Mouse (Mus musculus) hindbrain, embryonic 14.5 days (tissue): ENCODE data around the gene Tuba1c. TPM values are rescaled to one million over a fixed set of nuclear protein-coding genes. Genes with fewer than 3 reads are reported as not detected.

ENCODE experiments used
- ATAC-seq: fragments of 200-750 bp; cut with Nextera tagmentation; 2 replicates; pipeline ENCODE4 v1.8.0; 2017; ENCODE audit warnings: moderate number of reproducible peaks, mild to moderate bottlenecking, moderate TSS enrichment, moderate library complexity; ENCODE audit not compliant: low FRiP score
- DNase-seq: peaks from one replicate; pipeline ENCODE4 v3.0.0-alpha.2; 2015; ENCODE audit warnings: low spot score
- H3K27ac ChIP-seq: fragments of 300-500 bp; sonication (generic); 2 replicates; pipeline ENCODE4 v1.5.1; 2014; ENCODE audit warnings: mild to moderate bottlenecking, moderate library complexity
- H3K27me3 ChIP-seq: fragments of 300-500 bp; sonication (generic); 2 replicates; pipeline ENCODE4 v1.6.1; 2014; ENCODE audit warnings: mild to moderate bottlenecking, low read length, mixed read lengths; ENCODE audit not compliant: control insufficient read depth, insufficient read depth
- H3K36me3 ChIP-seq: fragments of 300-500 bp; sonication (generic); replicated peaks from 2 replicates; pipeline ENCODE4 v1.6.1; 2014; ENCODE audit not compliant: control insufficient read depth, insufficient read depth
- H3K4me1 ChIP-seq: fragments of 300-500 bp; sonication (generic); replicated peaks from 2 replicates; pipeline ENCODE4 v1.6.1; 2014; ENCODE audit warnings: antibody characterized with exemption, low read length, mixed read lengths; ENCODE audit not compliant: control insufficient read depth, insufficient read depth
- H3K4me2 ChIP-seq: fragments of 300-500 bp; sonication (generic); replicated peaks from 2 replicates; pipeline ENCODE4 v1.6.1; 2014; ENCODE audit warnings: mild to moderate bottlenecking, moderate library complexity
- H3K4me3 ChIP-seq: fragments of 300-500 bp; sonication (generic); replicated peaks from 2 replicates; pipeline ENCODE4 v1.5.1; 2014; ENCODE audit warnings: mild to moderate bottlenecking, low read length
- H3K9ac ChIP-seq: fragments of 300-500 bp; sonication (generic); 2 replicates; pipeline ENCODE4 v1.6.1; 2014
- H3K9me3 ChIP-seq: fragments of 300-500 bp; sonication (generic); 2 replicates; pipeline ENCODE4 v1.6.1; 2016; ENCODE audit warnings: low read length; ENCODE audit not compliant: control insufficient read depth
- WGBS: fragments of 180-500 bp; shearing (Covaris S2); extraction: QIAGEN DNeasy Blood & Tissue Kit; methylation state at CpG from one replicate; pipeline ENCODE4 v1.1.7; 2014; 5-methylcytosine and 5-hydroxymethylcytosine counted together
- polyA plus RNA-seq: library from polyadenylated mRNA; unstranded; fragments of >200 nt; fragmentation: Nextera tagmentation; extraction: Ambion mirVana; gene quantifications from 2 replicates; pipeline ENCODE4 v1.2.1, GENCODE M21; 2014

Gene Tuba1c
- polyA plus RNA-seq, 1 experiment from 2014 or later: 24.2 TPM

- peaks cover 9% of the 10 kb centered on the region; the same call in 1 of the 2 replicates for H3K4me1 ChIP-seq
- no peak overlapping the region; the same call in 1 of the 2 replicates for H3K4me2 ChIP-seq
- H3K36me3 ChIP-seq: no peaks in the 10 kb centered on the region
- DNase-seq (no peak), ATAC-seq (no peak)
- no peaks in the 10 kb centered on the region for H3K9me3 ChIP-seq
- H3K4me3 ChIP-seq: no peak overlapping the region
- peaks cover 25% of the 10 kb centered on the region for H3K27me3 ChIP-seq
- no peak overlapping the region for H3K27ac ChIP-seq
- WGBS: 90% methylated on average over 7 of the region's 7 CpGs
- H3K9ac ChIP-seq: no peak overlapping the region
Observed at GRCm38 (mm10) chr15:99033498-99034270, 4.0 kb downstream of the Tuba1c start.

GRCm38 (mm10) chr15:99035431-99035830, 5.7 kb downstream of the Tuba1c start:
- DNase-seq: no peak
- Histone ChIP-seq H3K4me3 (no peak overlapping the region), H3K9ac (no peak overlapping the region), H3K27ac (no peak overlapping the region), H3K4me2 (no peak overlapping the region), H3K27me3 (peaks cover 11% of the 10 kb centered on the region; the same call in 1 of the 2 replicates), H3K36me3 (no peaks in the 10 kb centered on the region), H3K4me1 (0 out of 2 replicates have a peak, but pooled peaks cover 2% of the 10 kb centered on the region), H3K9me3 (no peaks in the 10 kb centered on the region)
- ATAC-seq: no peak
- 87% methylated on average over 4 of the region's 4 CpGs for WGBS

GRCm38 (mm10) chr15:99036249-99036905, 6.7 kb downstream of the Tuba1c start:
- Histone ChIP-seq H3K27me3 (0 out of 2 replicates have a peak, but pooled peaks cover 1% of the 10 kb centered on the region), H3K9ac (no peak overlapping the region), H3K4me2 (no peak overlapping the region), H3K9me3 (no peaks in the 10 kb centered on the region), H3K4me1 (no peaks in the 10 kb centered on the region), H3K4me3 (no peak overlapping the region), H3K36me3 (no peaks in the 10 kb centered on the region), H3K27ac (no peak overlapping the region)
- ATAC-seq (no peak), DNase-seq (no peak)
- WGBS: 86% methylated on average over 8 of the region's 8 CpGs

- H3K36me3 ChIP-seq: no peaks in the 10 kb centered on the region
- no peak overlapping the region for H3K27ac ChIP-seq
- H3K4me3 ChIP-seq: no peak overlapping the region
- H3K4me1 ChIP-seq: no peaks in the 10 kb centered on the region
- no peak for DNase-seq
- no peaks in the 10 kb centered on the region for H3K9me3 ChIP-seq
- H3K4me2 ChIP-seq: no peak overlapping the region
- WGBS: 95% methylated on average over 1 of the region's 1 CpGs
- H3K27me3 ChIP-seq: no peaks in the 10 kb centered on the region
- no peak for ATAC-seq
- no peak overlapping the region for H3K9ac ChIP-seq
Observed at GRCm38 (mm10) chr15:99038025-99038424, 8.3 kb downstream of the Tuba1c start.

DNA sequence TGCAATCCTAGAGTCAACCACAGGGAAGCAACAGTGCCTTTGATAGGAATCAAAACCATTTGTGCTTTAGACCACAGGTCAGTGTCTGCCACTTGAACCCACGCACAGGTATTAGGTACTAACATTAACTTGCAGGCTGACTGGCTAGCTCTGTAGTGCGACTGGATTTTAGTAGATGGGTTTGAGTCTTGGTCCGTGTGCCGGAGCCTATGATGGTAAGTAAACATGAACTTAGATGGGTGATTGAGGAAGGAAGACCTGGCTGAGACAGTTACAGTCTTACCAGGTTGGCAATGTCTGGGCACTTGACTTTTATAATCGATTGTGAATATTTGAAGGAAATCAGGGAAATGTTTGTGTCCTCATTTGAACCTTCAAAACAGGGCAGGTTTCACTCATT, 9.1 kb downstream of the Tuba1c start:
- H3K27me3 ChIP-seq: no peaks in the 10 kb centered on the region
- ATAC-seq (no peak), DNase-seq (no peak)
- H3K36me3 ChIP-seq: no peaks in the 10 kb centered on the region
- H3K9me3 ChIP-seq: no peaks in the 10 kb centered on the region
- H3K4me1 ChIP-seq: no peaks in the 10 kb centered on the region
- H3K27ac ChIP-seq: no peak overlapping the region
- WGBS: 90% methylated on average over 5 of the region's 5 CpGs
- no peak overlapping the region for H3K9ac ChIP-seq
- no peak overlapping the region for H3K4me3 ChIP-seq
- no peak overlapping the region for H3K4me2 ChIP-seq

DNA sequence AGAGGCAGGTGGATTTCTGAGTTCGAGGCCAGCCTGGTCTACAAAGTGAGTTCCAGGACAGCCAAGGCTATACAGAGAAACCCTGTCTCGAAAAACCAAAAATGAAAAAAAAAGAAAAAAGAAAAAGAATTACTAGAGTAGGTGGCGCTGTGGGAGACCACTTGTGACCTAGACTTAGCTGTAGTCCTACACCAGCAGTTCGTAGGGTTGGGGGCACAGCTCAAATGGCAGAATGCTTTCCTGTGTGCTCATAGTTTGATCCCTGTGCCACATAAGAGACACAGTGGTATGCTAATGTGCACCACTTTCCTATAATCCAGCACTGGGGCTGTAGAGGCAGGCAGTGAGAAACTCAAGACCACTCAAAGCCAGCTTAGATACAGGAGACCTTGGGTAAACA, 9.6 kb downstream of the Tuba1c start:
- H3K4me2 ChIP-seq: no peak overlapping the region
- H3K4me3 ChIP-seq: no peak overlapping the region
- no peaks in the 10 kb centered on the region for H3K27me3 ChIP-seq
- WGBS: 89% methylated on average over 4 of the region's 4 CpGs
- no peak overlapping the region for H3K27ac ChIP-seq
- DNase-seq: no peak
- no peak overlapping the region for H3K9ac ChIP-seq
- no peak for ATAC-seq
- H3K36me3 ChIP-seq: no peaks in the 10 kb centered on the region
- no peaks in the 10 kb centered on the region for H3K9me3 ChIP-seq
- no peaks in the 10 kb centered on the region for H3K4me1 ChIP-seq

DNA sequence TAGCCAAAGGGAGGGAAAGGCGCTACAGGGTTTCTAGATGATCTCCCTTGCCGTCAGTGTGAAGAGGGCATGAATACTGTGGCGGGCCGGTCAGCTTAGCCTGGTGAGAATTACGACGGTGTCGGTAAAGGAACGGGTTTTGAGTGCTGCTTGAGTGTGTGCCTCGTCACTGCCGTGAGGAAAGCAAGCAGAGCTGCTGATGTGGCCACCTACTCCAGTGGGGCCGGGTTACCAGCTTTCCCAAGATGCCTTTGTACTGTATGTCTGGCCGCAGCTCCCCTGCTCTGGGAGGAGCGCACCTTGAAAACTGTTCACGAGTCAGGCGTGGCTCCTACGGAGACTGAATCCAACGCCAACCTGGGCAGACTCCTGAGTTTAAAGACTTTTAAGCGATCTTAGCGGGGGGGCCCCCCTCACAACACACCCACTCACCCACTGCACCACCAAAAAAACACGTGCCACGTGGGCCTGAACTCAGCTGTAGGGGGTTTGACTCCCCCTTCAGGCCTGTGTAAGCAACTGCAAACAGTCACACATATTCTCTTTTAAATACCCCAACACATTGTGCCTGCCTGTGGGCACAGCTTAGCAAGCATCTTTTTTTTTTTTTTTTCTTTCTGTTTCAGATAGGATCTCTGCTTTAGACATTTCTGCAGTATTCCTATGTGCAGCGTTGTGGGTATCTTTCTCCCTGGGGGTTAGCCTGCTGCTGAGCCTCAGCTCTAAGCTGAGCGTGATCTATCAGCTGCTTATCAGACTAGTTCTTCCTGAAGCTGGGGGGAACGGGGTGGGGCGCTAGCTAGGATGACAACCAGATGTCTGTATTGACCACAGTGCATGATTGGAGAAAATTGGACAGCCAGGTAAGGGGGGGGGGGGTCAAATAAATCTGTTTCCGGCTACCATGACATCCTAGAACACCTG, 10.6 kb downstream of the Tuba1c start:
- no peaks in the 10 kb centered on the region for H3K9me3 ChIP-seq
- H3K4me2 ChIP-seq: no peak overlapping the region
- no peak overlapping the region for H3K9ac ChIP-seq
- ATAC-seq: no peak
- no peaks in the 10 kb centered on the region for H3K36me3 ChIP-seq
- DNase-seq: no peak
- no peak overlapping the region for H3K27ac ChIP-seq
- H3K27me3 ChIP-seq: no peaks in the 10 kb centered on the region
- WGBS: 75% methylated on average over 26 of the region's 26 CpGs
- no peak overlapping the region for H3K4me3 ChIP-seq
- no peaks in the 10 kb centered on the region for H3K4me1 ChIP-seq

GRCm38 (mm10) chr15:99040920-99041856, 11.5 kb downstream of the Tuba1c start:
- 49% methylated on average over 21 of the region's 21 CpGs for WGBS
- Histone ChIP-seq H3K4me2 (no peak overlapping the region), H3K36me3 (no peaks in the 10 kb centered on the region), H3K4me1 (no peaks in the 10 kb centered on the region), H3K4me3 (no peak overlapping the region), H3K27ac (no peak overlapping the region; the same call in 1 of the 2 replicates), H3K9ac (no peak overlapping the region), H3K27me3 (no peaks in the 10 kb centered on the region), H3K9me3 (no peaks in the 10 kb centered on the region)
- DNase-seq (no peak), ATAC-seq (no peak)
